Mouse (Mus musculus) limb, embryonic 13.5 days (tissue): ENCODE results near the gene Hoxa1. TPM values are rescaled to one million over a fixed set of nuclear protein-coding genes. Genes with fewer than 3 reads are reported as not detected.

ENCODE experiments used
- ATAC-seq: fragments of 200-750 bp; cut with Nextera tagmentation; 2 replicates; pipeline ENCODE4 v1.8.0; 2017; ENCODE audit warnings: low read depth, moderate number of reproducible peaks, moderate TSS enrichment; ENCODE audit not compliant: low FRiP score
- H3K27ac ChIP-seq: fragments of 300-500 bp; sonication (generic); 2 replicates; pipeline ENCODE4 v1.5.1; 2015; ENCODE audit warnings: inconsistent platforms, mild to moderate bottlenecking, moderate library complexity
- H3K27me3 ChIP-seq: fragments of 300-500 bp; sonication (generic); 2 replicates; pipeline ENCODE4 v1.6.1; 2015; ENCODE audit warnings: mild to moderate bottlenecking, inconsistent platforms
- H3K36me3 ChIP-seq: fragments of 300-500 bp; sonication (generic); 2 replicates; pipeline ENCODE4 v1.6.1; 2015; ENCODE audit warnings: inconsistent platforms, mild to moderate bottlenecking, moderate library complexity
- H3K4me1 ChIP-seq: fragments of 300-500 bp; sonication (generic); 2 replicates; pipeline ENCODE4 v1.6.1; 2015; ENCODE audit warnings: inconsistent platforms
- H3K4me2 ChIP-seq: fragments of 300-500 bp; sonication (generic); replicated peaks from 2 replicates; pipeline ENCODE4 v1.6.1; 2015; ENCODE audit warnings: inconsistent platforms, mild to moderate bottlenecking, moderate library complexity
- H3K4me3 ChIP-seq: fragments of 300-500 bp; sonication (generic); 2 replicates; pipeline ENCODE4 v1.5.1; 2015; ENCODE audit warnings: moderate library complexity, mild to moderate bottlenecking, inconsistent platforms
- H3K9ac ChIP-seq: fragments of 300-500 bp; sonication (generic); 2 replicates; pipeline ENCODE4 v1.6.1; 2015; ENCODE audit warnings: mild to moderate bottlenecking, inconsistent platforms
- H3K9me3 ChIP-seq: fragments of 300-500 bp; sonication (generic); 2 replicates; pipeline ENCODE4 v1.6.1; 2016; ENCODE audit warnings: inconsistent platforms
- WGBS: fragments of 180-500 bp; shearing (Covaris S2); methylation state at CpG from one replicate; pipeline ENCODE4 v1.1.7; 2015; 5-methylcytosine and 5-hydroxymethylcytosine counted together
- polyA plus RNA-seq: library from polyadenylated mRNA; unstranded; fragments of >200 nt; fragmentation: Nextera tagmentation; extraction: Ambion mirVana; gene quantifications from 2 replicates; pipeline ENCODE4 v1.2.1, GENCODE M21; 2015

The Hoxa1 gene
- polyA plus RNA-seq, 1 experiment from 2014 or later: 1.1 TPM

DNA sequence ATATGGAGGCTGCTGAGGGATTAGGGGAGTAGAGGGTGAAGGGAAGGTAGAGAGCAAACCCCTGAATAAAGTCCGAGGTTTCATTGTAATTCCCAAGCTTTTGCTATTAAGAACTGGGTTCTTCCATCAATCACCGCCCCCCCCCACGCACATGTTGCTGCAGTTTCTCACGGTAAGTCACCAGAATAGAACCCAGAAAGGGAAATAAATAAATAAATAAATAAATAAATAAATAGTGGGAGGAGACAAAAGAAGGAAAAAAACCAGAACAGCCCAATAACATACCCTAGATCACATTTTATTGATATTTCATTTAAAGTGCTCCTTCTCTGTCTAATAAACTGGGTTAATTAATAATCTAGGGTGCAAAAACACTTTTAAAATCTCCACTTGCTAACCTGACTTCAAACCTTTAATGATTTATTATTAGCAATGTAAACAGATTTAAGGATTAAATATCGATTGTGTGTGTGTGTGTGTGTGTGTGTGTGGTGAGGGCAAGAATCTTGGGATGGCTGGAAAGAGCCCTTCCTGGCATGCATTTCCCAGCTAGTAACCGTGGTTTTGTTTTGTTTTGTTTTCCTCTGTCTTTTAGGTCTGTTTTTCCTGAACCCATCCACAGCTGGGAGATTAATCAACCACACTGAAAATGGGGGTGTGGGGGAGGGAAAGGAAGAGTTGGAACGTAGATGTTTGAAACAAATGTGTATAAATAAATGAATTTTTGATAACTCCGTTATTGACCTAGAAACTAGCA lies 3.4 kb upstream of the Hoxa1 start:
- no peaks in the 10 kb centered on the region for H3K9me3 ChIP-seq
- no peak overlapping the region for H3K9ac ChIP-seq
- no peak overlapping the region for H3K27ac ChIP-seq
- no peak for ATAC-seq
- peaks cover 67% of the 10 kb centered on the region for H3K4me1 ChIP-seq
- H3K4me2 ChIP-seq: peak overlapping the region; percentile 100
- H3K36me3 ChIP-seq: no peaks in the 10 kb centered on the region
- WGBS: 23% methylated on average over 8 of the region's 8 CpGs
- H3K4me3 ChIP-seq: peak overlapping the region; percentile 72
- H3K27me3 ChIP-seq: peaks cover 87% of the 10 kb centered on the region

DNA sequence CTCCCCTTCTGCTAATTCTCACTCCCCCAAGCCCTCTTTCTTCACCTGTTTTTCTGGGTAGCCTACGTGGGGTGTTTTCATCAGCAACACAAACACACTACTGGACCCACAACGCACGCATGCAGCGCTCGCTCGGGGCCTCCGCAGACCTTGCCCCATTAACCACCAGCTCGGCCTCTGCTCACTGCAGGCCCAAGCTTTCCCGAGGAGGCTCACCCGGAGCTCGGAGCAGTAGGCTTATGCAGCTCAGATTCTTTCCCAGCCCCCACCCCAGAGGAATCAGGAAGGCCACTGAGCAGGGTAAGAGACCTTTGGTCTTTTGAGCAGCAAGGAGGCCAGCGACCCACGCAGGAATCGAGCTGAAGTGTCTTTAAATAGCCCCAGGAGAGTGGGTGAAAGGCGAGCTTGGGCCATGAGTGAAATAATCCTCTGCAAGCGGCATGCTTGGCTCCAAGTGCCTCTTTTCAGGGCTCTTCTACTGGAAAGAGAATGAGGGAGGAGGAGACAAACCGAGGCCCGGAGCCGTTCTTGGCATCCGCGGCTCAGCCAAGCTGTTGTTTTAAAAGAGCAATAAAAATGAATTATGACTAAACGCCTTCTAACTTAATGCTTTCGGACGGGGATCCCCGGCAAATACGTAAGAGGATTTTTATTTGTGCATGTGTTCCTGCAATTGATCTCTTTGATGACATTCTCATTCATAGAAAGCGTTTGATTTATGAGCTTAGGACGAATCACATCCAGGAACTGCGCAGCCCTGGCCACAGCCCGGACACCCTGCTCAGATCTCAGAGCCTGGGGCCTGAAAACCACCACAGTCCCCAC lies 2.6 kb upstream of the Hoxa1 start:
- H3K27me3 ChIP-seq: peaks cover 87% of the 10 kb centered on the region
- peak overlapping the region; percentile 31; the same call in 1 of the 2 replicates for H3K9ac ChIP-seq
- no peaks in the 10 kb centered on the region for H3K36me3 ChIP-seq
- peak; percentile 21; the same call in 1 of the 2 replicates for ATAC-seq
- no peak overlapping the region for H3K27ac ChIP-seq
- H3K9me3 ChIP-seq: no peaks in the 10 kb centered on the region
- peak overlapping the region; percentile 72 for H3K4me3 ChIP-seq
- peak overlapping the region; percentile 100 for H3K4me2 ChIP-seq
- peaks cover 64% of the 10 kb centered on the region for H3K4me1 ChIP-seq
- WGBS: 3% methylated on average over 30 of the region's 30 CpGs

DNA sequence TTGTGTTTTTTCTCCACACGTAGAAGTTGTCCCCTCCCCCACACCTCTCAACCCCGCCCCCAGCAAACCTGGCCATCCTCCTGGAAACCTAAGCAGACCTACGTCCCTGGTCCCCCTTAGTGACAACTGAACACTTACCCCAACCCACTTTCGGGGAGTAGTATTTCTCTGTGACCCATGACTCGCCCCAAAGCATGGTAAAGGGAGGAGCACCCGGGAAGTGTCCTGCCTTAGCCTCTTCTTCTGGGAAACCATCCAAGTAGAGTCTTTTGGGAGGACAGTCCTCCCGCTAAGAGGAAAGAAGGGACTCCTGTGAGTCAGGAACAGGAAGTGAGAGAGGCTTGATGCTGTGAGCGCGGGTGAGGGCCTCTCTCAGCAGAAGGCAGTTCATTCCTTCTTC lies 1.9 kb upstream of the Hoxa1 start:
- Histone ChIP-seq H3K27ac (no peak overlapping the region), H3K36me3 (no peaks in the 10 kb centered on the region), H3K9me3 (no peaks in the 10 kb centered on the region), H3K9ac (no peak overlapping the region), H3K4me1 (peaks cover 59% of the 10 kb centered on the region), H3K4me3 (peak overlapping the region; percentile 72; the same call in 1 of the 2 replicates), H3K4me2 (peak overlapping the region; percentile 100), H3K27me3 (peaks cover 89% of the 10 kb centered on the region)
- no peak for ATAC-seq
- WGBS: 14% methylated on average over 9 of the region's 9 CpGs

DNA sequence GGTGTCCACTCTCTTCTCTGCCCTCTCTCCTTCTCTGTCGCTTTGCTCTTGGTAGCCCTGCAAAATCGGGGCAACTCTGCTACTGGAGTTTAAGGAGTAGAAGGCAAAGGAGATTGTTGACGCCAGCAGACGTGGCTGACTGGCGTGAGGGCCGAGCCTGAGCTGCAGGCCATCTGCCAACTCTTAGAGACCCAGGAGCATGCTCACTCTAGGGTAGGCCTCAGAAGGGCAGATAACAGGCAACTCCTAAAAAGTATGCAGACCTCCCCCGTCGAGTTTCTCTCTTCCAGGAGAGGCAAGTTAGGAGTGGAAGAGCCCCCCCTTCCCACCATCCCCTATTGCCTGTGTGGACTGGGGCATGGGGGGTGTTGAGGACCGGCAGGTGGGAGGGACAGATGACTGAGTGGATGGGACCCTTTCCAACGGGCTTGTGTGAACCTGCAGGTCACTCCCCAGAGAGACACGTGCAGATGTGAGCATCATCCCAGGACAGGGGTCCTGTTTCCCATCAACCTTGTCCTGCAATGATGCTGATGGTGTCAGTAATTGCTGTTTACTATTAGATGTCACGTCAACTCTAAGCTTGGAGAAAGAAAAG lies 1.1 kb upstream of the Hoxa1 start:
- Histone ChIP-seq H3K4me1 (peaks cover 52% of the 10 kb centered on the region), H3K27ac (no peak overlapping the region), H3K9me3 (no peaks in the 10 kb centered on the region), H3K9ac (peak overlapping the region; percentile 67; the same call in 1 of the 2 replicates), H3K36me3 (no peaks in the 10 kb centered on the region), H3K4me2 (peak overlapping the region; percentile 100), H3K4me3 (peak overlapping the region; percentile 72), H3K27me3 (peaks cover 89% of the 10 kb centered on the region)
- 0 out of 2 replicates have a peak, but pooled peaks have one; percentile 9 for ATAC-seq
- 9% methylated on average over 12 of the region's 12 CpGs for WGBS

DNA sequence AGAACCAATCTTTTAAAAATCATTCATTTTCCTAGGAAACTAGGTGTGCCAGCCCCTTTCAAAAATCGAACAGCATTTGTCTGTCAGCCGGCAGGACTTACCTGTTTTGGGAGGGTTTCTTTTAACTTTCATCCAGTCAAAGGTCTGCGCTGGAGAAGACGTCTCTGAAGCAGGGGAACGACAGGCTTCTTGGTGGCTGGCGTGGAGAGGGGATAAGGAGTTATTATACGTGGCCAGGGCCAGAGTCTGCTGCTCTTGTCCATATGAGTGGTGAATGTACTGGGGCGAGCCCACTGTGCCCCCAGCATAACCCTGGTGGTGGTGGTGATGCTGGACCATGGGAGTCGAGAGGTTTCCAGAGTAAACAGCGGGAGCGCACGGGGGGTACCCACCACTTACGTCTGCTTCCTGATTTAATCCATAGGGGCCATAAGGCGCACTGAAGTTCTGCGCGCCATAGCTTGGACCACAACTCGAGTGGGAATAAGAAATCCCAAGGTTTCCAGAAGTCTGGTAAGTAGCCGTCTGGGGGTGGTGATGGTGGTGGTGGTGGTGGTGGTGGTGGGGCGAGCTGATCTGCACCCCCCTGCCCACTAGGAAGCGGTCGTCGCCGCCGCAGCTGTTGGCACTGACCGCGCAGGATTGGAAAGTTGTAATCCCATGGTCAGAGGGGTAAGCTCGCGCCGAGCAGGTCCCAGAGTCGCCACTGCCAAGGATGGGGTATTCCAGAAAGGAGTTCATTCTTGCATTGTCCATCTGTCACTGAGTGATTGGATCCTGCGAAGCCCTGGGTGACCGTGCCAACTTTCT lies 446 bp downstream of the Hoxa1 start:
- Histone ChIP-seq H3K4me2 (peak overlapping the region; percentile 100), H3K9ac (no peak overlapping the region), H3K4me3 (peak overlapping the region; percentile 72), H3K4me1 (peaks cover 38% of the 10 kb centered on the region), H3K36me3 (no peaks in the 10 kb centered on the region), H3K27me3 (peaks cover 89% of the 10 kb centered on the region), H3K9me3 (no peaks in the 10 kb centered on the region), H3K27ac (no peak overlapping the region)
- under 1% methylated on average over 32 of the region's 32 CpGs for WGBS
- ATAC-seq: no peak

DNA sequence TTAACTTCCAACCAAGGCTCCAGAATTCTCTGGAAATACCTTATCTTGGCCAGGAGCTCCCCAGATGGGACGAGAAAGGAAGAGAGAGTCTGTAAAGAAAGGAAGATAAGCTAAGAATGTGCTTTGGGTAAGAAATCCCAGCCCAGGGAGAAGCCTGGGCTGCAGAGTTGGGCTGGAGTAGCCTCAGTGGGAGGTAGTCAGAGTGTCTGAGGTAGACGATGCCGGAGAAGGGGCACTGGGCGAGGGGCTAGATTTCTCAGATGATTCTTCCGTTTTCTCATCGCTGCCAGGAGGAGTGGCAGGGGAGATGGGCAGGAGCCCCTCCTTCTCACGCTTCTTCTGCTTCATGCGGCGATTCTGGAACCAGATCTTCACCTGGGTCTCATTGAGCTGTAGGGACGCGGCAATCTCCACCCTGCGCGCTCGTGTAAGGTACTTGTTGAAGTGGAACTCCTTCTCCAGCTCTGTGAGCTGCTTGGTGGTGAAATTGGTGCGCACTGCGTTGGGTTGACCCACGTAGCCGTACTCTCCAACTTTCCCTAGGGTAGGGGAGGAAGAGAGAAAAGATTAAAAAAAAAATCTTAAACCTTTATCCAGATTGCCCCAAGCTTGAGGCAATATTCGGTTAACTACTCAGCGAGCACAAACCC lies 1.4 kb downstream of the Hoxa1 start:
- Histone ChIP-seq H3K36me3 (no peaks in the 10 kb centered on the region), H3K9me3 (no peaks in the 10 kb centered on the region), H3K4me3 (peak overlapping the region; percentile 72), H3K9ac (no peak overlapping the region), H3K4me2 (no peak overlapping the region; the same call in 1 of the 2 replicates), H3K27ac (no peak overlapping the region), H3K27me3 (peaks cover 92% of the 10 kb centered on the region), H3K4me1 (peaks cover 38% of the 10 kb centered on the region)
- WGBS: 3% methylated on average over 20 of the region's 20 CpGs
- no peak for ATAC-seq

DNA sequence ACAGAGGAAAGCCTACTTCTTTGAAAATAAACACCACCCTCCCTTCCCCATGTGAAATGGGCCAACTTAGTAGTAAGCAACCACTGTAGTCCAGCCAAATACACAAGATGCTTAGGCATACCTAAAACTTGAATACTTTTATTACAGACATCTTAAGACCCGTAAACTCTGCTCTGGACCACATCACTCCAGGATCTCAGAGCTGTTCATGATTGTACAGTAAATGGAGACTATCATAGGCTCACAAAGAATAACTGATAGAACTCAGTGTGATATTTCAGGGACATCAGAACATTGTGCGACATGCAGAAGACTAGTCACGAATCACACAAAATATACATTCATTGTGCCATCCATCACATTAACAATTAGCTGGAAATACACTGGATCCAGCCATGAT lies 2.6 kb downstream of the Hoxa1 start:
- H3K27ac ChIP-seq: no peak overlapping the region
- H3K36me3 ChIP-seq: no peaks in the 10 kb centered on the region
- no peak overlapping the region for H3K4me3 ChIP-seq
- H3K9me3 ChIP-seq: no peaks in the 10 kb centered on the region
- 67% methylated on average over 3 of the region's 3 CpGs for WGBS
- peaks cover 34% of the 10 kb centered on the region for H3K4me1 ChIP-seq
- no peak overlapping the region for H3K4me2 ChIP-seq
- no peak for ATAC-seq
- no peak overlapping the region for H3K9ac ChIP-seq
- peaks cover 93% of the 10 kb centered on the region for H3K27me3 ChIP-seq

DNA sequence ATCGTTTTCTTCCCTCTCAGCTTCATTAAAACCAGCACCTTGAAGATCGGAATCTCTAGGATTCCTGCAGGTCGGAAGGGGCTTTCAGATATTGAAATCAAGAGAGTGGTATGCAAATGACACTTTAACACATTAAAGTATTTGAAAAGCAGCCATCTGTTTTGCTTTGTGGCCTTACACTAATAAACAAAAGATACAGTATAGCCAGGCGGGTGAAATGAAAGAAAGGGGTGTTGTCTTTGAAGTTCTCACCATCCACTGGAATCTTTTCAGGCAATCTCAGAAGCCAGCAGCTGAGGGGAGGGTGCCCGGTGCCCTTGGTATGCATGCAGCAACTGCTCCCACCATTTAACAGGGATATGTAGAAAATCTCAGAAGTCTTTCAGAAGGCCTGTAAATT lies 4.1 kb downstream of the Hoxa1 start:
- H3K27me3 ChIP-seq: peaks cover 92% of the 10 kb centered on the region
- no peak overlapping the region for H3K4me3 ChIP-seq
- H3K36me3 ChIP-seq: no peaks in the 10 kb centered on the region
- H3K4me2 ChIP-seq: no peak overlapping the region
- ATAC-seq: no peak
- H3K9ac ChIP-seq: no peak overlapping the region
- peaks cover 23% of the 10 kb centered on the region for H3K4me1 ChIP-seq
- H3K9me3 ChIP-seq: no peaks in the 10 kb centered on the region
- 25% methylated on average over 5 of the region's 5 CpGs for WGBS
- no peak overlapping the region for H3K27ac ChIP-seq

DNA sequence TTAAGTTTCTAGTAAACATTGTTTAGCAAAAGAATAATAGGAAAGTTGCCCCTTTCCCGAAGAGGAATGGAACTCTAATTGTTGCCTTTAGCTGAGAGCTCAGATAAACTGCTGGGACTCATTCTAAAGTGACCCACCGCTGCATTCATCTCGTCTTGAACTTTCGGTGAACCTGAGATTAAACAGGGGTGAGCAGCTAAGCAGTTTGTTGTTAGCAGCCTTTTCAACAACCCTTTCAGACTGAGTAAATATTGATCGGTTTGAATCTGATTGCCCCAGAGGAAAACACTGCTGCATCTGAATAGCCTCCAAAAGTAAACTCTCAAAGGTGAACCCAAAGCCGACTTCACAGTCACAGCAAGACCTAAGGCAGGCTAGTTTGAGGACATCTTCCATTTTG lies 4.8 kb downstream of the Hoxa1 start:
- 6% methylated on average over 6 of the region's 6 CpGs for WGBS
- Histone ChIP-seq H3K27me3 (peaks cover 90% of the 10 kb centered on the region), H3K36me3 (no peaks in the 10 kb centered on the region), H3K4me3 (no peak overlapping the region), H3K27ac (no peak overlapping the region), H3K4me2 (no peak overlapping the region), H3K9me3 (no peaks in the 10 kb centered on the region), H3K9ac (no peak overlapping the region), H3K4me1 (peaks cover 19% of the 10 kb centered on the region)
- no peak for ATAC-seq

DNA sequence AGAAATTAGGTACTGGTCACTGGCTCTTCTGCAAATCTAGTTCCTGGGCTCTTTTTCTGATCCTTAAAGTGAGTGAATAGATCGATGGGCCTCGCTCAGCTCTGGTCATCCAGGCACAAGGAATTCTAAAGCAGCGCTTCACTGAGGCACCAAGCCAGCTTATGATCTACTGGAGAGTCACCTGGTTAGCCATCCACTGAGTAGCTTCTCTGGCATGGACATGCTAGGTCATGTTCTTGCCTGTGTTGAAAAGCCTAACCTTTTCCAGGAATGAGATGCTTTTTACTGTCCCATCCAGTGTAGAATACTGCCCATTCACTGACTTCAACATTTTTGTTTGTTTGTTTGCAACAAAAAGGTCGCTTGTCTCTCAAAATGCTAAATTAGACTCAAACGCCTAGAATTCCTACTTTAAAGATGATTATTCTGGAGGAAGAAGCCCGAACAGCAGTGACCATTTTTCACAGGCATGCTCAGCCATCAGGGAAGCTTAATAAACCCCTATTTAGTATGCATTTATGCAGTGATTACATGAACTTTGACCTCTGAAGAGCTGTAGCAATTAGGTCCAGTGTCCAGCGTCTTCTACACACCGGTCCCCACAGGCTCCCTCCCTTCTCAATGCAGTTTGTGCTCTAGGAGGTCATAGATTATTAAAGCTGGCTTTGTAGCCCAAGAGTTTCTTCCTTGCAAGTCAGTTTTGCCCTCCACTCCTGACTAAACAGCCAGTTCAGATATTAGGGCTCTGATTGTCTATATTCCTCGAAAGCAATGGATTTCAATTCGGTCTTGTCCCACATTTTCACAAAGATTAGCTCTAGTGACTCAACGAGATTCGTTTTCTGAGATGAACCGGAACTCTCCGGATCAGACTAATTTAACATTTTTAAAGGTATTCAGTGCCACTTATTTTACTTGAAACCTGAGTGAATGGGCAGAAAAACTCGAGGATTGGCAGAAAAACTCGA lies 5.6 kb downstream of the Hoxa1 start:
- H3K36me3 ChIP-seq: no peaks in the 10 kb centered on the region
- ATAC-seq: no peak
- H3K4me1 ChIP-seq: peaks cover 13% of the 10 kb centered on the region
- H3K27ac ChIP-seq: no peak overlapping the region
- H3K9me3 ChIP-seq: no peaks in the 10 kb centered on the region
- no peak overlapping the region for H3K4me3 ChIP-seq
- peaks cover 90% of the 10 kb centered on the region for H3K27me3 ChIP-seq
- 18% methylated on average over 16 of the region's 16 CpGs for WGBS
- H3K4me2 ChIP-seq: no peak overlapping the region
- no peak overlapping the region for H3K9ac ChIP-seq
